Mouse (Mus musculus) cerebellum, adult 2 months (tissue): Measurements from ENCODE around the gene Mctp1.

Source experiments
- CTCF ChIP-seq: fragments of 200-500 bp; IDR thresholded peaks from 2 replicates; pipeline ENCODE4 v1.5.1; 2011; ENCODE audit warnings: low read depth, mild to moderate bottlenecking, control low read depth, low read length, moderate library complexity, borderline replicate concordance; ENCODE audit not compliant: insufficient read depth
- POLR2A ChIP-seq: fragments of 200-500 bp; IDR thresholded peaks from 2 replicates; pipeline ENCODE4 v1.6.1; 2011; ENCODE audit warnings: low read length, control low read depth, borderline replicate concordance; ENCODE audit not compliant: insufficient read depth

- TF ChIP-seq CTCF (no peak), POLR2A (no peak)
Measured at GRCm38 (mm10) chr13:76566024-76566423, 181.7 kb downstream of the Mctp1 start.
